Mouse (Mus musculus) forebrain, embryonic 14.5 days (tissue): Measurements from ENCODE around the gene Smok3c. TPM values are rescaled to one million over a fixed set of nuclear protein-coding genes. Genes with fewer than 3 reads are reported as not detected.
"Not testable (repeated sequence)": the region's sequence is repeated elsewhere in the genome, so short reads cannot be mapped to it uniquely, and the experiment has no call there.

Source experiments
- ATAC-seq: fragments of 200-750 bp; cut with Nextera tagmentation; 2 replicates; pipeline ENCODE4 v1.8.0; 2017; ENCODE audit warnings: mild to moderate bottlenecking, moderate library complexity
- DNase-seq: peaks from one replicate; pipeline ENCODE4 v3.0.0-alpha.2; 2015; ENCODE audit warnings: low spot score
- H3K27ac ChIP-seq: fragments of 300-500 bp; sonication (generic); 2 replicates; pipeline ENCODE4 v1.5.1; 2014; ENCODE audit warnings: low read depth, mild to moderate bottlenecking, control low read depth, low read length, moderate library complexity
- H3K27me3 ChIP-seq: fragments of 300-500 bp; sonication (generic); replicated peaks from 2 replicates; pipeline ENCODE4 v1.6.1; 2014; ENCODE audit warnings: low read length, control low read depth, mixed read lengths; ENCODE audit not compliant: control insufficient read depth, insufficient read depth
- H3K36me3 ChIP-seq: fragments of 300-500 bp; sonication (generic); 2 replicates; pipeline ENCODE4 v1.6.1; 2014; ENCODE audit warnings: low read length, control low read depth; ENCODE audit not compliant: control insufficient read depth, insufficient read depth
- H3K4me1 ChIP-seq: fragments of 300-500 bp; sonication (generic); 2 replicates; pipeline ENCODE4 v1.6.1; 2014; ENCODE audit warnings: antibody characterized with exemption, low read length, control low read depth; ENCODE audit not compliant: control insufficient read depth, insufficient read depth
- H3K4me2 ChIP-seq: fragments of 300-500 bp; sonication (generic); 2 replicates; pipeline ENCODE4 v1.6.1; 2014; ENCODE audit warnings: mild to moderate bottlenecking, control low read depth, low read length
- H3K4me3 ChIP-seq: fragments of 300-500 bp; sonication (generic); 2 replicates; pipeline ENCODE4 v1.5.1; 2014; ENCODE audit warnings: low read depth, low read length, control low read depth
- H3K9ac ChIP-seq: fragments of 300-500 bp; sonication (generic); 2 replicates; pipeline ENCODE4 v1.6.1; 2014; ENCODE audit warnings: mild to moderate bottlenecking, low read length, control low read depth, moderate library complexity
- H3K9me3 ChIP-seq: fragments of 300-500 bp; sonication (generic); replicated peaks from 2 replicates; pipeline ENCODE4 v1.6.1; 2016; ENCODE audit warnings: low read length, control low read depth, mixed read lengths; ENCODE audit not compliant: control insufficient read depth
- WGBS: fragments of 180-500 bp; shearing (Covaris S2); extraction: QIAGEN DNeasy Blood & Tissue Kit; methylation state at CpG from one replicate; pipeline ENCODE4 v1.1.7; 2014; 5-methylcytosine and 5-hydroxymethylcytosine counted together
- polyA plus RNA-seq: library from polyadenylated mRNA; unstranded; fragments of >200 nt; fragmentation: Nextera tagmentation; extraction: Ambion mirVana; gene quantifications from 2 replicates; pipeline ENCODE4 v1.2.1, GENCODE M21; 2014

Gene Smok3c
- polyA plus RNA-seq, 1 experiment from 2014 or later: not detected

- no peak for ATAC-seq
- Histone ChIP-seq H3K36me3 (peaks cover 27% of the 10 kb centered on the region), H3K27ac (no peak overlapping the region), H3K9me3 (no peaks in the 10 kb centered on the region), H3K4me1 (peaks cover 14% of the 10 kb centered on the region), H3K4me2 (no peak overlapping the region), H3K9ac (no peak overlapping the region), H3K4me3 (no peak overlapping the region), H3K27me3 (no peaks in the 10 kb centered on the region)
- WGBS: 90% methylated on average over 3 of the region's 3 CpGs
- no peak for DNase-seq
Observed at GRCm38 (mm10) chr5:138088366-138088765, 35.4 kb downstream of the Smok3c start.

DNA sequence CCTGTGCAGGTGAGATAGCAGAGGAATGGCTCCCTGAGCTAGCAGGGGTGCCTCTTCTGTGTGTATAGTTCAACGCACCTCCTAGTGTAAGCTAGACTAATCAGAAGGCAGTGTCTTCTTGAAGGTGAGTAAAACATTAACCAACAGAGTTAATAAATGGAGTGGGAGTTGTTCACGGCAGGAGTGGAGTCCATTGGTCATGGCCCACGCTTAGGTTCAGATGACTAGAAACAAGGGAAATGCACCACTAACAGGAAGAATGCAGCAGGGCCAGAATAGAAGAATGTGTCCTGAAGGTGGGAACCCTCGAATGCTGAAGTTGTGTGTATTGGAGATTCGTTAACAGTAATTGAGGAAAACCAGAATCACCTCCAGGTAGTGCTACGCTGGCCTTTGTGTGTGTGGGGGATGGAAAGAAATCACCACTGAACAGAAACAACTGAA, 36.1 kb downstream of the Smok3c start:
- Histone ChIP-seq H3K9ac (no peak overlapping the region), H3K27ac (no peak overlapping the region), H3K4me1 (peaks cover 14% of the 10 kb centered on the region), H3K4me3 (no peak overlapping the region), H3K36me3 (peaks cover 34% of the 10 kb centered on the region), H3K27me3 (no peaks in the 10 kb centered on the region), H3K9me3 (no peaks in the 10 kb centered on the region), H3K4me2 (no peak overlapping the region)
- DNase-seq (no peak), ATAC-seq (no peak)
- WGBS: 79% methylated on average over 6 of the region's 6 CpGs

DNA sequence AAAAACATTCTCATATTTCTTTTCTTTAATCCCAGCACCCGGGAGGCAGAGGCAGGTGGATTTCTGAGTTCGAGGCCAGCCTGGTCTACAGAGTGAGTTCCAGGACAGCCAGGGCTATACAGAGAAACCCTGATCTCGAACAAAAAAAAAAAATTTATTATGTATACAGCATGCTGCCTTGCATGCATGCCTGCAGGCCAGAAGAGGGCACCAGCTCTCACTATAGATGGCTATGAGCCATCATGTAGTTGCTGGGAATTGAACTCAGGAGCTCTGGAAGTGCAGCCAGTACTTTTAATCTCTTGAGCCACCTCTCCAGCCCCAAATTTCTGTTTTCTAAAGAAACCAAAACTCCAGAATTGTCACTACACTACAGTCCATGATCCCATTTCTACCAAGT, 37.3 kb downstream of the Smok3c start:
- Histone ChIP-seq H3K27me3 (no peaks in the 10 kb centered on the region), H3K4me3 (no peak overlapping the region), H3K4me1 (peaks cover 14% of the 10 kb centered on the region), H3K27ac (no peak overlapping the region), H3K9me3 (no peaks in the 10 kb centered on the region), H3K9ac (no peak overlapping the region), H3K4me2 (no peak overlapping the region), H3K36me3 (peaks cover 46% of the 10 kb centered on the region)
- WGBS: 85% methylated on average over 3 of the region's 3 CpGs
- ATAC-seq: no peak
- DNase-seq: peak; percentile 15

DNA sequence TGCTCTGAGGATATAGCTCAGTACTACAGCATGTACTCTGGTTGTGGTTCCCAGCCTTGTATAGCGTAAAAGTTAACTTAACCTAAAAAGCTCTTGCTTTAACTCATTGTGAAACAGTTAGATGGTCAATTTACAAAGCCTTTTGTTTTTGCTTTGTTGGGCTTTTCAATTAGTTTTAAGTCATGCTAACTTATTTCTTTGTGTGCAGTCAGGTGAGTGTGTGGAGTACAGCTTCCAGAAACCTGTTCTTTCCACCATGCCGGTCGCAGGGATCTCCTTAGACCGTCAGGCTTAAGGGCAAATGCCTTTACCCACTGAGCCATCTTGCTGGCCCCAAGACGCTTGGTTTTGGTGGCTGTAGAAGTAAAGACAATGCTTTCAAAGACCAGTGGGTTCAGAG, 37.7 kb downstream of the Smok3c start:
- ATAC-seq: no peak

DNA sequence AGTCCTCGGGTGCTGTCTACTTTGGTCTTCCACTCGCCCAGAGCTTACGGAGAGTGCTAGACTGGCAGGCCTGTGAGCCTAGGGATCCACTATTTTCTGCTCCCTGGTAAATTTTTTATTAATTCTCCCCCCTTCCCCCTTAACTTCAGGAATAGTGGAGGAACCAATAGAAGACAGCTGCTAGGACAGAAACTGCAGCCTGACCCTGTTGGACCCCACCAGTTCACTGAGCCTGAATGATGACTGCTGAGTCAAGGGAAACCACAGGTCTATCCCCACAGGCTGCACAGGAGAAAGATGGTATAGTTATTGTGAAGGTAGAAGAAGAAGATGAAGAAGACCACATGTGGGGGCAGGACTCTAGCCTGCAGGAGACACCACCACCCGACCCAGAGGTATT, 39.8 kb downstream of the Smok3c start:
- ATAC-seq: no peak
- Histone ChIP-seq H3K36me3 (peaks cover 62% of the 10 kb centered on the region), H3K4me3 (no peak overlapping the region), H3K4me1 (no peaks in the 10 kb centered on the region), H3K4me2 (no peak overlapping the region), H3K27ac (no peak overlapping the region), H3K9me3 (no peaks in the 10 kb centered on the region), H3K27me3 (no peaks in the 10 kb centered on the region), H3K9ac (no peak overlapping the region)
- DNase-seq: no peak
- 93% methylated on average over 4 of the region's 4 CpGs for WGBS

More for the DNA sequence above, 37.7 kb downstream of the Smok3c start:
- H3K4me2 ChIP-seq: no peak overlapping the region
- H3K27ac ChIP-seq: no peak overlapping the region
- DNase-seq: no peak
- no peaks in the 10 kb centered on the region for H3K9me3 ChIP-seq
- H3K27me3 ChIP-seq: no peaks in the 10 kb centered on the region
- no peak overlapping the region for H3K9ac ChIP-seq
- 92% methylated on average over 5 of the region's 5 CpGs for WGBS
- H3K4me1 ChIP-seq: peaks cover 14% of the 10 kb centered on the region
- H3K4me3 ChIP-seq: no peak overlapping the region
- H3K36me3 ChIP-seq: peaks cover 49% of the 10 kb centered on the region

DNA sequence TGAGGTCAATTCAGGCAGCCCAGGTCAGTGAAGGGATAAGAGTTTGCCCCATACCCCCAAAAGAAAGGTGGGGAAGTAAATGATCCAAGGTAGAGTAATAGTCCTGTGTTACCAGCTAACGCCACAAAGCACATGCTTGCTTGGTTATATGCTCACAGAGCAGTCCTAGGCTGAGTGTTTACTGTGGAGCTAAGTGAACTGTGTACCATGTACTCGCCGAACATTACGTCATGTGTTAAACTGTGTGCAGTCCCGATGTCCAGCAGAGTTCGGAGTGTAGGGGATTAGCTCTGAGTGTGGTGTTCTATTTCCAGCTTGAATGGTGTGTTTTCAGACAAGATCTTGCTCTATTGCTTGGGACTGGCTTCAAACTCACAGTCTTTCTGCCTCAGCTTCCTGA, 41.5 kb downstream of the Smok3c start:
- WGBS: 95% methylated on average over 6 of the region's 6 CpGs
- no peak overlapping the region for H3K9ac ChIP-seq
- H3K36me3 ChIP-seq: peaks cover 70% of the 10 kb centered on the region

DNA sequence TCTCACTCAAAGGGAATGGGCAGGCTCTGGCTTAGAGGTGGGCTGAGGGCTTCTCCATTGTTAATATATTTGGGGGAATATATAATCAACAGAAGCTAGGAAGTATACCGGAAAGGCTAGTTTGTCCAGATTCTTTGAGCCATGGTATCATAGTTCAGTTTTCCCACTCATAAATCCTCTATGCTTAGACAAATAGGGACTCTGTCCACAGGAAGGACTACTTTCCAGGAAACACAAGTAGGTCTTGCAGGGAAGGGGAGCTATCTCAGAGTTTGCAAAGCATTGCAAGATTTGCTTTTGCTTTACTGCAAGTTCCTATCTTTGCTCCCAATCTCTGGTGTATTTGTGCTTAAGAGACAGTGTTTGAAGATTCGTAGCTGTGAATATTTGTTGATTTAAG, 52.0 kb downstream of the Smok3c start:
- Histone ChIP-seq H3K9me3 (no peaks in the 10 kb centered on the region), H3K9ac (no peak overlapping the region), H3K4me3 (no peak overlapping the region), H3K27ac (no peak overlapping the region), H3K4me1 (no peaks in the 10 kb centered on the region), H3K4me2 (no peak overlapping the region), H3K27me3 (no peaks in the 10 kb centered on the region), H3K36me3 (peaks cover 58% of the 10 kb centered on the region)
- ATAC-seq: no peak
- 91% methylated on average over 2 of the region's 2 CpGs for WGBS
- DNase-seq: no peak

More for the DNA sequence above, 41.5 kb downstream of the Smok3c start:
- no peak overlapping the region for H3K4me2 ChIP-seq
- H3K4me3 ChIP-seq: no peak overlapping the region
- H3K4me1 ChIP-seq: no peaks in the 10 kb centered on the region
- no peak for ATAC-seq
- no peaks in the 10 kb centered on the region for H3K9me3 ChIP-seq
- H3K27ac ChIP-seq: no peak overlapping the region
- DNase-seq: no peak
- no peaks in the 10 kb centered on the region for H3K27me3 ChIP-seq

- Histone ChIP-seq H3K4me1 (no peaks in the 10 kb centered on the region), H3K27ac (no peak overlapping the region), H3K4me2 (no peak overlapping the region), H3K4me3 (no peak overlapping the region), H3K27me3 (no peaks in the 10 kb centered on the region), H3K36me3 (peaks cover 37% of the 10 kb centered on the region), H3K9me3 (no peaks in the 10 kb centered on the region), H3K9ac (no peak overlapping the region)
- no peak for ATAC-seq
- DNase-seq: no peak
- WGBS: 71% methylated on average over 3 of the region's 3 CpGs
Observed at GRCm38 (mm10) chr5:138107130-138107529, 54.1 kb downstream of the Smok3c start.

GRCm38 (mm10) chr5:138109847-138110396, 56.9 kb downstream of the Smok3c start:
- DNase-seq, ATAC-seq, H3K9me3 ChIP-seq, H3K9ac ChIP-seq, H3K27me3 ChIP-seq, H3K27ac ChIP-seq, H3K4me2 ChIP-seq, H3K4me3 ChIP-seq, H3K36me3 ChIP-seq, H3K4me1 ChIP-seq: not testable (repeated sequence)
- WGBS: 68% methylated on average over 4 of the region's 4 CpGs
